Mouse (Mus musculus): ENCODE data around the gene Psmb5. TPM values are rescaled to one million over a fixed set of nuclear protein-coding genes. Genes with fewer than 3 reads are reported as not detected.

Gene Psmb5
- polyA plus RNA-seq, 1 experiment = not detected

GRCm38 (mm10) chr14:54646898-54647636, 29.2 kb upstream of the Psmb5 start:
- TF ChIP-seq CTCF (IDR thresholded peaks at IDR 0.05; ENCODE audit: insufficient read depth, low read depth, low read length) (no peak), POLR2A (IDR thresholded peaks at IDR 0.05; ENCODE audit: insufficient read depth, low read depth, low read length) (no peak)
- 88% methylated on average over 8 of the region's 8 CpGs for WGBS
- H3K27ac ChIP-seq (ENCODE audit: insufficient read depth, low read depth, low read length) = no peak overlapping the region
- no peak overlapping the region for H3K4me3 ChIP-seq (ENCODE audit: insufficient read depth, low read depth, low read length)
- H3K4me1 ChIP-seq (ENCODE audit: control insufficient read depth, insufficient read depth, low read length) = peaks cover 17% of the 10 kb centered on the region

- Histone ChIP-seq H3K27ac (ENCODE audit: insufficient read depth, low read depth, low read length) (no peak overlapping the region), H3K4me3 (ENCODE audit: insufficient read depth, low read depth, low read length) (no peak overlapping the region), H3K4me1 (ENCODE audit: control insufficient read depth, insufficient read depth, low read length) (peaks cover 16% of the 10 kb centered on the region)
- 91% methylated on average over 17 of the region's 17 CpGs for WGBS
- TF ChIP-seq POLR2A (IDR thresholded peaks at IDR 0.05; ENCODE audit: insufficient read depth, low read depth, low read length) (no peak), CTCF (IDR thresholded peaks at IDR 0.05; ENCODE audit: insufficient read depth, low read depth, low read length) (no peak)
These were observed 28.6 kb upstream of the Psmb5 start for GRCm38 (mm10) chr14:54646455-54646854.

- no peak overlapping the region for H3K27ac ChIP-seq (ENCODE audit: insufficient read depth, low read depth, low read length)
- TF ChIP-seq POLR2A (IDR thresholded peaks at IDR 0.05; ENCODE audit: insufficient read depth, low read depth, low read length) = no peak
- no peak for TF ChIP-seq CTCF (IDR thresholded peaks at IDR 0.05; ENCODE audit: insufficient read depth, low read depth, low read length)
- WGBS = 93% methylated on average over 9 of the region's 9 CpGs
- no peak overlapping the region for H3K4me3 ChIP-seq (ENCODE audit: insufficient read depth, low read depth, low read length)
- H3K4me1 ChIP-seq (ENCODE audit: control insufficient read depth, insufficient read depth, low read length) = peaks cover 10% of the 10 kb centered on the region
These were observed 26.5 kb upstream of the Psmb5 start for GRCm38 (mm10) chr14:54644294-54644693.

GRCm38 (mm10) chr14:54643011-54643410, 25.2 kb upstream of the Psmb5 start:
- Histone ChIP-seq H3K4me1 (ENCODE audit: control insufficient read depth, insufficient read depth, low read length) (peaks cover 10% of the 10 kb centered on the region), H3K27ac (ENCODE audit: insufficient read depth, low read depth, low read length) (no peak overlapping the region), H3K4me3 (ENCODE audit: insufficient read depth, low read depth, low read length) (no peak overlapping the region)
- 72% methylated on average over 2 of the region's 2 CpGs for WGBS
- no peak for TF ChIP-seq POLR2A (IDR thresholded peaks at IDR 0.05; ENCODE audit: insufficient read depth, low read depth, low read length)
- no peak for TF ChIP-seq CTCF (IDR thresholded peaks at IDR 0.05; ENCODE audit: insufficient read depth, low read depth, low read length)

- Histone ChIP-seq H3K27ac (ENCODE audit: insufficient read depth, low read depth, low read length) (no peak overlapping the region), H3K4me3 (ENCODE audit: insufficient read depth, low read depth, low read length) (no peak overlapping the region), H3K4me1 (ENCODE audit: control insufficient read depth, insufficient read depth, low read length) (peaks cover 10% of the 10 kb centered on the region)
- 75% methylated on average over 25 of the region's 25 CpGs for WGBS
- no peak for TF ChIP-seq POLR2A (IDR thresholded peaks at IDR 0.05; ENCODE audit: insufficient read depth, low read depth, low read length)
- TF ChIP-seq CTCF (IDR thresholded peaks at IDR 0.05; ENCODE audit: insufficient read depth, low read depth, low read length) = no peak
These were observed 24.6 kb upstream of the Psmb5 start for GRCm38 (mm10) chr14:54642224-54642944.

GRCm38 (mm10) chr14:54641305-54641969, 23.6 kb upstream of the Psmb5 start, which contains the start of gene Cdh24:
TSS of gene Cdh24 (minus strand) at chr14:54641364.
- peak; percentile 79 for TF ChIP-seq CTCF (IDR thresholded peaks at IDR 0.05; ENCODE audit: insufficient read depth, low read depth, low read length)
- TF ChIP-seq POLR2A (IDR thresholded peaks at IDR 0.05; ENCODE audit: insufficient read depth, low read depth, low read length) = 0 out of 2 replicates have a peak, but pooled peaks have one; percentile 47
- Histone ChIP-seq H3K27ac (ENCODE audit: insufficient read depth, low read depth, low read length) (peak within 1 kb of the TSS; percentile 27; the same call in 1 of the 2 replicates), H3K4me3 (ENCODE audit: insufficient read depth, low read depth, low read length) (peak within 1 kb of the TSS; percentile 64), H3K4me1 (ENCODE audit: control insufficient read depth, insufficient read depth, low read length) (peaks cover 10% of the 10 kb centered on the region)
- WGBS = under 1% methylated on average over 52 of the region's 52 CpGs

- Histone ChIP-seq H3K27ac (ENCODE audit: insufficient read depth, low read depth, low read length) (peak within 1 kb of the TSS; percentile 27; the same call in 1 of the 2 replicates), H3K4me1 (ENCODE audit: control insufficient read depth, insufficient read depth, low read length) (peaks cover 10% of the 10 kb centered on the region), H3K4me3 (ENCODE audit: insufficient read depth, low read depth, low read length) (peak within 1 kb of the TSS; percentile 64)
- 2% methylated on average over 28 of the region's 28 CpGs for WGBS
- no peak for TF ChIP-seq CTCF (IDR thresholded peaks at IDR 0.05; ENCODE audit: insufficient read depth, low read depth, low read length)
- TF ChIP-seq POLR2A (IDR thresholded peaks at IDR 0.05; ENCODE audit: insufficient read depth, low read depth, low read length) = no peak; the same call in 1 of the 2 replicates
These were observed 23.1 kb upstream of the Psmb5 start, which contains the start of gene Gm17606 for GRCm38 (mm10) chr14:54640946-54641304. TSS of gene Gm17606 (plus strand) at chr14:54640952.

- Histone ChIP-seq H3K4me1 (ENCODE audit: control insufficient read depth, insufficient read depth, low read length) (peaks cover 10% of the 10 kb centered on the region), H3K27ac (ENCODE audit: insufficient read depth, low read depth, low read length) (no peak overlapping the region), H3K4me3 (ENCODE audit: insufficient read depth, low read depth, low read length) (no peak overlapping the region)
- 52% methylated on average over 4 of the region's 4 CpGs for WGBS
- no peak for TF ChIP-seq CTCF (IDR thresholded peaks at IDR 0.05; ENCODE audit: insufficient read depth, low read depth, low read length)
- no peak for TF ChIP-seq POLR2A (IDR thresholded peaks at IDR 0.05; ENCODE audit: insufficient read depth, low read depth, low read length)
These were observed 22.3 kb upstream of the Psmb5 start for GRCm38 (mm10) chr14:54640121-54640520.

Data from olfactory bulb, adult 2 months (tissue).